Mouse (Mus musculus): ENCODE measurements around the gene Plcd3. TPM values are rescaled to one million over a fixed set of nuclear protein-coding genes. Genes with fewer than 3 reads are reported as not detected.

The Plcd3 gene
- polyA plus RNA-seq, 1 experiment: 36.8 TPM

DNA sequence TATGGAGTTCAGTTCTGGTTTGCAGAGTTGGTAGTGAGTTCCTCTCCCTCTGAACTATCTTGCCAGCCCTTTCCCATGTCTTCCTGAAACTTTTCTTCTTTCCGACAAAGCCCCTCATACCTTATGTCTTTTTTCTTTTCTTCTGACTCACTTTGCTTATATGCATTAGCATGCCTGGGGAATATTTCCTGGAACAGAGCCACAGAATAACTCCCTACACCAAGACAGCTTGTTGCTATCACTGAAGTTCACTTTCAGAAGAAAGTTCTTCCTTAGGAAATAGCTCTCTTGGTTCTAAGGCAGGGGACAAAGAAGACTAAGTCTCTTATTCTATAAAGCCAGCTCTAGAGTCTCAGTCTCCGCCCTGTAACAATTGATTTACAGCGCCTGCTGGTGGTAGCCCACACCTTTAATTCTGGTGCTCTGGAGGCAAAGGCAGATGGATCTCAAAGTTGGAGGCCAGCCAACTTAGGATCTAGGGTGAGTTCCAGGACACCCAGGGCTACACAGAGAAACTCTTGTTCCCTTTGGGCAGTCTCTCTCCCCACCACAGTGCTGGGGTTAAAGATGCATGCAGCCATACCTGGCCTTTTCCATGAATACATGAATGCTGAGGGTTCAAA, 80.6 kb downstream of the Plcd3 start:
- no peak for DNase-seq (ENCODE audit: low spot score)

Other genes starting within 250 kb of the Plcd3 start
- 42.1 and 43.4 TPM in 2 replicates for gene Eftud2, start 220.7 kb downstream of the Plcd3 start, polyA plus RNA-seq (2012; rRNA removed)
- gene Ccdc103, start 220.5 kb downstream of the Plcd3 start, polyA plus RNA-seq (2012; rRNA removed): 0.66 and 0.77 TPM in 2 replicates
- gene Fam187a, start 216.5 kb downstream of the Plcd3 start, polyA plus RNA-seq (2012; rRNA removed): not detected in 2 replicates
- gene Gfap, start 200.7 kb downstream of the Plcd3 start, polyA plus RNA-seq (2012; rRNA removed): 0.53 and 0.56 TPM in 2 replicates
- gene Kif18b, start 176.5 kb downstream of the Plcd3 start, polyA plus RNA-seq (2012; rRNA removed): 0.56 and 0.71 TPM in 2 replicates
- gene C1ql1, start 155.0 kb downstream of the Plcd3 start, polyA plus RNA-seq (2012; rRNA removed): 0.44 and 0.49 TPM in 2 replicates
- gene Nmt1, start 73.5 kb downstream of the Plcd3 start, polyA plus RNA-seq (2012; rRNA removed): 53.5 and 57.6 TPM in 2 replicates
- gene Dcakd, start 73.3 kb downstream of the Plcd3 start, polyA plus RNA-seq (2012; rRNA removed): 42.8 and 43.1 TPM in 2 replicates
- 59.4 and 76.0 TPM in 2 replicates for gene Acbd4, start within 50 bp of the Plcd3 start, polyA plus RNA-seq (2012; rRNA removed)
- gene Hexim1, start 14.6 kb upstream of the Plcd3 start, polyA plus RNA-seq (2012; rRNA removed): 28.4 and 29.3 TPM in 2 replicates
- 4.1 and 4.5 TPM in 2 replicates for gene Hexim2, start 30.8 kb upstream of the Plcd3 start, polyA plus RNA-seq (2012; rRNA removed)
- gene Fmnl1, start 69.4 kb upstream of the Plcd3 start, polyA plus RNA-seq (2012; rRNA removed): 6.4 and 6.6 TPM in 2 replicates
- 1.3 and 3.3 TPM in 2 replicates for gene 1700023F06Rik, start 106.9 kb upstream of the Plcd3 start, polyA plus RNA-seq (2012; rRNA removed)
- not detected in 2 replicates for gene Spata32, start 116.8 kb upstream of the Plcd3 start, polyA plus RNA-seq (2012; rRNA removed)
- 6.6 and 8.9 TPM in 2 replicates for gene Map3k14, start 165.8 kb upstream of the Plcd3 start, polyA plus RNA-seq (2012; rRNA removed)

Measured in urinary bladder, adult 2 months (tissue).